Mouse (Mus musculus): Measurements from ENCODE around the gene Mindy3. TPM values are rescaled to one million over a fixed set of nuclear protein-coding genes. Genes with fewer than 3 reads are reported as not detected.
"Not testable (repeated sequence)": the region's sequence is repeated elsewhere in the genome, so short reads cannot be mapped to it uniquely, and the experiment has no call there.

Mindy3 gene
- polyA plus RNA-seq, 2 experiments: 13.9 to 15.2 TPM

DNA sequence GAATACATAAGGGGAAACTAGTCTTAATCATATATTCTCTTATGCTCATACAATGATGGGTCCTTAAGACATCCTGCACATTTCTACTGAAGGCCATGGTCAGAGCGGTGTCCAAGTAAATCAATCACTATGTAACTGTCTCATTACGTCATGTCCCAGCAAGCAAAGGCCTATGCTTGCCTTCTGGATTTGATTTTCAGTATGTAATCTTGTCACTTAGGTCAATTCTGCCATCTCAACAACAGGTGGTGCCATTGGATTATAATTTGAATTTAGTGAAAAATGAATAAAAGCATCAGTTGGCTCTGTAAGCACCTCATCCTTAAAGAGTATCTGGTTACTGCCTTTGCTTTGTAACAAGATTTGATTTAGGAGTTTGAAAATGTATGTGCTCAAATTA is 18.9 kb upstream of the Mindy3 start:
- H3K9me3 ChIP-seq (ENCODE audit: control insufficient read depth, low read length): no peaks in the 10 kb centered on the region
- no peaks in the 10 kb centered on the region for H3K27me3 ChIP-seq (ENCODE audit: control insufficient read depth, insufficient read depth, low read length)
- no peak for TF ChIP-seq CTCF (IDR thresholded peaks at IDR 0.05; ENCODE audit: low read depth)
- DNase-seq (ENCODE audit: low read depth in 3 of 3, low spot score in 3 of 3) (no peak), ATAC-seq (ENCODE audit: insufficient read depth) (no peak)
- H3K4me3 ChIP-seq (ENCODE audit: insufficient read depth in 1 of 2, low read depth in 2 of 2, low read length in 2 of 2): no peak overlapping the region
- no peak overlapping the region for H3K9ac ChIP-seq (replicated peaks)
- H3K4me1 ChIP-seq (replicated peaks; ENCODE audit: control insufficient read depth in 2 of 2, insufficient read depth in 2 of 2, low read length in 1 of 2): no peaks in the 10 kb centered on the region
- WGBS (ENCODE audit: insufficient replicate concordance): 53% methylated on average over 2 of the region's 2 CpGs
- no peak overlapping the region for H3K27ac ChIP-seq
- H3K36me3 ChIP-seq (replicated peaks; ENCODE audit: control insufficient read depth, insufficient read depth, low read depth): no peaks in the 10 kb centered on the region
- no peak overlapping the region for H3K4me2 ChIP-seq (ENCODE audit: low read depth)

GRCm38 (mm10) chr2:12432055-12432454 is 12.8 kb upstream of the Mindy3 start:
- no peak overlapping the region for H3K9ac ChIP-seq (replicated peaks)
- H3K9me3 ChIP-seq (ENCODE audit: control insufficient read depth, low read length): no peaks in the 10 kb centered on the region
- no peak overlapping the region for H3K4me3 ChIP-seq (ENCODE audit: insufficient read depth in 1 of 2, low read depth in 2 of 2, low read length in 2 of 2)
- DNase-seq (ENCODE audit: low read depth in 3 of 3, low spot score in 3 of 3): no peak
- 65% methylated on average over 1 of the region's 1 CpGs for WGBS (ENCODE audit: insufficient replicate concordance)
- no peak for ATAC-seq (ENCODE audit: insufficient read depth)
- no peaks in the 10 kb centered on the region for H3K4me1 ChIP-seq (replicated peaks; ENCODE audit: control insufficient read depth in 2 of 2, insufficient read depth in 2 of 2, low read length in 1 of 2)
- no peaks in the 10 kb centered on the region for H3K36me3 ChIP-seq (replicated peaks; ENCODE audit: control insufficient read depth, insufficient read depth, low read depth)
- H3K27ac ChIP-seq: no peak overlapping the region
- no peak for TF ChIP-seq CTCF (IDR thresholded peaks at IDR 0.05; ENCODE audit: low read depth)
- H3K4me2 ChIP-seq (ENCODE audit: low read depth): no peak overlapping the region
- no peaks in the 10 kb centered on the region for H3K27me3 ChIP-seq (ENCODE audit: control insufficient read depth, insufficient read depth, low read length)

- H3K4me3 ChIP-seq (ENCODE audit: insufficient read depth in 1 of 2, low read depth in 2 of 2, low read length in 2 of 2): no peak overlapping the region
- no peaks in the 10 kb centered on the region for H3K27me3 ChIP-seq (ENCODE audit: control insufficient read depth, insufficient read depth, low read length)
- no peak overlapping the region for H3K9ac ChIP-seq (replicated peaks)
- no peak for ATAC-seq (ENCODE audit: insufficient read depth)
- no peaks in the 10 kb centered on the region for H3K4me1 ChIP-seq (replicated peaks; ENCODE audit: control insufficient read depth in 2 of 2, insufficient read depth in 2 of 2, low read length in 1 of 2)
- no peak overlapping the region for H3K4me2 ChIP-seq (ENCODE audit: low read depth)
- TF ChIP-seq EP300 (IDR thresholded peaks at IDR 0.05; ENCODE audit: low read depth) (no peak), CTCF (IDR thresholded peaks at IDR 0.05; ENCODE audit: low read depth) (no peak)
- WGBS (ENCODE audit: insufficient replicate concordance): 61% methylated on average over 3 of the region's 3 CpGs
- H3K36me3 ChIP-seq (replicated peaks; ENCODE audit: control insufficient read depth, insufficient read depth, low read depth): no peaks in the 10 kb centered on the region
- no peak overlapping the region for H3K27ac ChIP-seq
- no peaks in the 10 kb centered on the region for H3K9me3 ChIP-seq (ENCODE audit: control insufficient read depth, low read length)
- DNase-seq (ENCODE audit: low read depth in 3 of 3, low spot score in 3 of 3): no peak
Measured at GRCm38 (mm10) chr2:12424374-12424773, 5.1 kb upstream of the Mindy3 start.

GRCm38 (mm10) chr2:12423426-12423825 is 4.2 kb upstream of the Mindy3 start:
- H3K9me3 ChIP-seq (ENCODE audit: control insufficient read depth, low read length); H3K4me3 ChIP-seq (ENCODE audit: insufficient read depth in 1 of 2, low read depth in 2 of 2, low read length in 2 of 2); ATAC-seq (ENCODE audit: insufficient read depth); DNase-seq (ENCODE audit: low read depth in 3 of 3, low spot score in 3 of 3); H3K4me1 ChIP-seq (replicated peaks; ENCODE audit: control insufficient read depth in 2 of 2, insufficient read depth in 2 of 2, low read length in 1 of 2); H3K4me2 ChIP-seq (ENCODE audit: low read depth); H3K9ac ChIP-seq (replicated peaks); H3K36me3 ChIP-seq (replicated peaks; ENCODE audit: control insufficient read depth, insufficient read depth, low read depth); H3K27ac ChIP-seq; H3K27me3 ChIP-seq (ENCODE audit: control insufficient read depth, insufficient read depth, low read length): not testable (repeated sequence)
- WGBS (ENCODE audit: insufficient replicate concordance): 57% methylated on average over 6 of the region's 6 CpGs

DNA sequence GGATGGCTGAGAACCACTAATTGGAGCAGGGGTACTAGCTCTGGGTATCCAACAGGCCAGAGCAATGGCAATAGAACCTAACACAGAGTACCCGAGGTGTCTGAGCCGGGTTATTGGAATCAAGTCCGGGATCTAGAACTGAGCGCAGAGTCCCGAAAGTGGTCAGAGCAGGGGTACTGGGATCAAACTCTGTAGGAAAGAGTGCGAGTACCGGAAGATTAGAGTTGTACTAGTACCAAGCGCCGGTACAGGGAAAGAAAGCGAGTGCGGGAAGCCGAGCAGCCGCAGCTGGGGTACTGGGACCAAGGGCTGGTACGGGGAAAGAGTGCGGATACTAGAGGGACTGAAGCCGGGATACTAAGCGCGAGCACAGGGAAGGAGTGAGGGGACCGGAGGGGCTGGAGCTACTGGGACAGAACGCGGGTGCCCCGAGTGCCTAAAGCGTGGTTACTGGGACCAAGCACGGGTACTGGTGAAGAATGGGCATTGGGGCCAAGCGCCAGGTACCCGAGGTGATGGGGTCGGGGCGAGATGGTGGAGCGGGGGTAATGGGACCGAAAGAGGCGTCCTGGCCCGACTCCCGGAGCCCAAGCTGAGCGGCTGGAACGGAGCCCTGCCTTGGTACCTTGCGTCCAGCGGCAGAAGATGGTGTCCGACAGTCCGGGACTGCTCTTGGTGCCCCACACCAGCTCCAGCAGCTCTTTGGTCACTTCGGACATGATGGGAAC is 572 bp downstream of the Mindy3 start:
- Histone ChIP-seq H3K27me3 (ENCODE audit: control insufficient read depth, insufficient read depth, low read length) (no peaks in the 10 kb centered on the region), H3K9me3 (ENCODE audit: control insufficient read depth, low read length) (no peaks in the 10 kb centered on the region), H3K4me1 (replicated peaks; ENCODE audit: control insufficient read depth in 2 of 2, insufficient read depth in 2 of 2, low read length in 1 of 2) (peaks cover 8 to 15% of the 10 kb centered on the region in 2 experiments), H3K36me3 (replicated peaks; ENCODE audit: control insufficient read depth, insufficient read depth, low read depth) (no peaks in the 10 kb centered on the region), H3K4me3 (ENCODE audit: insufficient read depth in 1 of 2, low read depth in 2 of 2, low read length in 2 of 2) (peak overlapping the region; percentile 77 to 95), H3K9ac (replicated peaks) (peak overlapping the region; percentile 85), H3K4me2 (ENCODE audit: low read depth) (peak overlapping the region; percentile 80), H3K27ac (peak overlapping the region; percentile 23)
- ATAC-seq (ENCODE audit: insufficient read depth): peak; percentile 63
- TF ChIP-seq CTCF (IDR thresholded peaks at IDR 0.05; ENCODE audit: low read depth): no peak
- TF ChIP-seq EP300 (IDR thresholded peaks at IDR 0.05; ENCODE audit: low read depth): no peak
- under 1% methylated on average over 39 of the region's 40 CpGs for WGBS (ENCODE audit: insufficient replicate concordance)
- DNase-seq (ENCODE audit: low read depth in 3 of 3, low spot score in 3 of 3): no peak

Measured in liver, embryonic 14.5 days (tissue).